Mouse (Mus musculus) lung, embryonic 14.5 days (tissue): ENCODE measurements at regions not wholly inside any gene's neighbourhood (a gene's known extent, or its start where the extent isn't known, plus 50 kb on each side); places are given as distances from the start of the nearest gene placed in this dataset.

Experiments used
- ATAC-seq: fragments of 200-750 bp; cut with Nextera tagmentation; 2 replicates; pipeline ENCODE4 v1.8.0; 2017; ENCODE audit warnings: mild to moderate bottlenecking, moderate TSS enrichment, moderate library complexity; ENCODE audit not compliant: insufficient read depth
- DNase-seq: peaks from one replicate; pipeline ENCODE4 v3.0.0-alpha.2; 2015
- H3K27ac ChIP-seq: fragments of 300-500 bp; sonication (generic); 2 replicates; pipeline ENCODE4 v1.5.1; 2014; ENCODE audit warnings: low read depth, mild to moderate bottlenecking, moderate library complexity
- H3K27me3 ChIP-seq: fragments of 300-500 bp; sonication (generic); 2 replicates; pipeline ENCODE4 v1.6.1; 2014; ENCODE audit warnings: low read length, control low read depth; ENCODE audit not compliant: insufficient read depth
- H3K36me3 ChIP-seq: fragments of 300-500 bp; sonication (generic); 2 replicates; pipeline ENCODE4 v1.6.1; 2014; ENCODE audit warnings: control low read depth; ENCODE audit not compliant: insufficient read depth
- H3K4me1 ChIP-seq: fragments of 300-500 bp; sonication (generic); 2 replicates; pipeline ENCODE4 v1.6.1; 2014; ENCODE audit warnings: antibody characterized with exemption, control low read depth; ENCODE audit not compliant: insufficient read depth
- H3K4me2 ChIP-seq: fragments of 300-500 bp; sonication (generic); 2 replicates; pipeline ENCODE4 v1.6.1; 2014; ENCODE audit warnings: mild to moderate bottlenecking
- H3K4me3 ChIP-seq: fragments of 300-500 bp; sonication (generic); 2 replicates; pipeline ENCODE4 v1.5.1; 2014; ENCODE audit warnings: low read depth, low read length
- H3K9ac ChIP-seq: fragments of 300-500 bp; sonication (generic); 2 replicates; pipeline ENCODE4 v1.6.1; 2014
- H3K9me3 ChIP-seq: fragments of 300-500 bp; sonication (generic); 2 replicates; pipeline ENCODE4 v1.6.1; 2016; ENCODE audit warnings: low read depth, low read length, control low read depth
- CTCF ChIP-seq: IDR thresholded peaks from 2 replicates; pipeline ENCODE4 v1.5.1; 2016; ENCODE audit warnings: antibody characterized with exemption, low read depth
- WGBS: fragments of 180-500 bp; shearing (Covaris S2); extraction: QIAGEN DNeasy Blood & Tissue Kit; methylation state at CpG from one replicate; pipeline ENCODE4 v1.1.7; 2014; 5-methylcytosine and 5-hydroxymethylcytosine counted together

- WGBS = 32% methylated on average over 1 of the region's 1 CpGs
- Histone ChIP-seq H3K27ac (no peak overlapping the region), H3K9ac (no peak overlapping the region), H3K36me3 (no peaks in the 10 kb centered on the region), H3K27me3 (no peaks in the 10 kb centered on the region), H3K4me2 (no peak overlapping the region), H3K4me1 (no peaks in the 10 kb centered on the region), H3K9me3 (no peaks in the 10 kb centered on the region), H3K4me3 (no peak overlapping the region)
- TF ChIP-seq CTCF = no peak
- ATAC-seq (no peak), DNase-seq (no peak)
Measured at GRCm38 (mm10) chr13:52378236-52378635, 152.8 kb downstream of the Diras2 start.

- 85% methylated on average over 5 of the region's 5 CpGs for WGBS
- Histone ChIP-seq H3K27ac (no peak overlapping the region), H3K4me1 (no peaks in the 10 kb centered on the region), H3K4me2 (no peak overlapping the region), H3K9ac (no peak overlapping the region), H3K27me3 (no peaks in the 10 kb centered on the region), H3K9me3 (no peaks in the 10 kb centered on the region; the same call in 1 of the 2 replicates), H3K36me3 (no peaks in the 10 kb centered on the region), H3K4me3 (no peak overlapping the region)
- DNase-seq (no peak), ATAC-seq (no peak)
- TF ChIP-seq CTCF = no peak
Measured at GRCm38 (mm10) chr13:52389271-52389670, 141.8 kb downstream of the Diras2 start.

- WGBS = 82% methylated on average over 8 of the region's 8 CpGs
- DNase-seq (no peak), ATAC-seq (no peak)
- Histone ChIP-seq H3K4me2 (no peak overlapping the region), H3K9ac (no peak overlapping the region), H3K27ac (no peak overlapping the region), H3K4me3 (no peak overlapping the region), H3K9me3 (no peaks in the 10 kb centered on the region), H3K4me1 (no peaks in the 10 kb centered on the region), H3K36me3 (no peaks in the 10 kb centered on the region), H3K27me3 (no peaks in the 10 kb centered on the region)
- no peak for TF ChIP-seq CTCF
Measured at GRCm38 (mm10) chr13:52395786-52396185, 135.3 kb downstream of the Diras2 start.

GRCm38 (mm10) chr13:52398344-52398743 is 132.7 kb downstream of the Diras2 start:
- no peaks in the 10 kb centered on the region for H3K36me3 ChIP-seq
- no peak overlapping the region for H3K27ac ChIP-seq
- DNase-seq (no peak), ATAC-seq (no peak)
- H3K9me3 ChIP-seq = no peaks in the 10 kb centered on the region
- WGBS = 85% methylated on average over 6 of the region's 6 CpGs
- H3K9ac ChIP-seq = no peak overlapping the region
- H3K4me3 ChIP-seq = no peak overlapping the region
- no peak overlapping the region for H3K4me2 ChIP-seq
- H3K27me3 ChIP-seq = no peaks in the 10 kb centered on the region
- H3K4me1 ChIP-seq = no peaks in the 10 kb centered on the region
- TF ChIP-seq CTCF = no peak

- Histone ChIP-seq H3K27me3 (no peaks in the 10 kb centered on the region), H3K9me3 (no peaks in the 10 kb centered on the region), H3K4me1 (no peaks in the 10 kb centered on the region), H3K4me2 (no peak overlapping the region), H3K27ac (no peak overlapping the region), H3K9ac (no peak overlapping the region), H3K36me3 (no peaks in the 10 kb centered on the region), H3K4me3 (no peak overlapping the region)
- no peak for TF ChIP-seq CTCF
- 79% methylated on average over 2 of the region's 2 CpGs for WGBS
- DNase-seq (peak; percentile 52), ATAC-seq (no peak; the same call in 1 of the 2 replicates)
Measured at GRCm38 (mm10) chr13:52399143-52399542, 131.9 kb downstream of the Diras2 start.

GRCm38 (mm10) chr13:52403805-52404204 is 127.3 kb downstream of the Diras2 start:
- Histone ChIP-seq H3K9ac (no peak overlapping the region), H3K4me2 (no peak overlapping the region), H3K36me3 (no peaks in the 10 kb centered on the region), H3K4me1 (no peaks in the 10 kb centered on the region), H3K9me3 (no peaks in the 10 kb centered on the region), H3K4me3 (no peak overlapping the region), H3K27me3 (no peaks in the 10 kb centered on the region), H3K27ac (no peak overlapping the region)
- no peak for TF ChIP-seq CTCF
- DNase-seq = no peak
- 86% methylated on average over 3 of the region's 3 CpGs for WGBS
- ATAC-seq = no peak

GRCm38 (mm10) chr13:52416301-52416700 is 114.8 kb downstream of the Diras2 start:
- no peak for ATAC-seq
- H3K9ac ChIP-seq = no peak overlapping the region
- no peaks in the 10 kb centered on the region for H3K9me3 ChIP-seq
- no peak overlapping the region for H3K4me3 ChIP-seq
- TF ChIP-seq CTCF = no peak
- H3K4me2 ChIP-seq = no peak overlapping the region
- no peak for DNase-seq
- no peaks in the 10 kb centered on the region for H3K27me3 ChIP-seq
- H3K36me3 ChIP-seq = no peaks in the 10 kb centered on the region
- 48% methylated on average over 1 of the region's 1 CpGs for WGBS
- H3K27ac ChIP-seq = no peak overlapping the region
- no peaks in the 10 kb centered on the region for H3K4me1 ChIP-seq

- no peak overlapping the region for H3K4me2 ChIP-seq
- H3K27ac ChIP-seq = no peak overlapping the region
- H3K9ac ChIP-seq = no peak overlapping the region
- no peaks in the 10 kb centered on the region for H3K27me3 ChIP-seq
- H3K9me3 ChIP-seq = no peaks in the 10 kb centered on the region
- ATAC-seq (no peak), DNase-seq (no peak)
- H3K36me3 ChIP-seq = no peaks in the 10 kb centered on the region
- 89% methylated on average over 3 of the region's 3 CpGs for WGBS
- TF ChIP-seq CTCF = no peak
- no peak overlapping the region for H3K4me3 ChIP-seq
- no peaks in the 10 kb centered on the region for H3K4me1 ChIP-seq
Measured at GRCm38 (mm10) chr13:52422456-52422855, 108.6 kb downstream of the Diras2 start.
